Mouse (Mus musculus) neutrophil, adult 5-6 weeks (primary cell): ENCODE measurements around the gene Lrrc4. TPM values are rescaled to one million over a fixed set of nuclear protein-coding genes. Genes with fewer than 3 reads are reported as not detected.

Source experiments
- ATAC-seq: fragments of 151-379, 151-347 bp; 2 replicates; pipeline ENCODE4 v1.8.0; 2017; ENCODE audit warnings: mild to moderate bottlenecking, moderate TSS enrichment; ENCODE audit not compliant: insufficient number of reproducible peaks, poor library complexity, low FRiP score, severe bottlenecking; ENCODE audit errors: extremely low read depth
- total RNA-seq: library from RNA; stranded (forward); fragments of 200-1000 nt; gene quantifications from 2 replicates; pipeline ENCODE4 v1.2.3, GENCODE M21; 2017

Lrrc4 gene
- total RNA-seq, 1 experiment from 2014 or later = not detected

DNA sequence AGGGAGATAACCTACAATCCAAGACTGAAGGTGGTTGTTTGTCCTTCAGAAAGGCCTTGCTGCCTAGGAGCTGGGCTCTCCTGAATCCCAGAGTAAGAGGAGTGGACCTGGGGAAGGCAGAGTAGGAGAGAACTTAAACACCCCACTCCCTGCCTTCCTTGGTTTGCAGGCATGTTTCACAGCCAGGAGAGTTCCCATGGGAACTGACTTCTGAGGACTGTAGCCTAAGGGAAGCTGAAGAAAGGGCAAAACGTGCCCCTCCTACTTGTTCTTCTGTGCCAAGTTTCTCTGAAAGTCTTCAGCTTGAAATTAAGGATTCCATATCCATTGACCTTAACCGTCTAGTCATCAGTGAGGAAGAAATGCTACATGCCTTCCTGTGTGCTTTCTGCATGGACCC is 188.6 kb downstream of the Lrrc4 start:
- no peak for ATAC-seq

DNA sequence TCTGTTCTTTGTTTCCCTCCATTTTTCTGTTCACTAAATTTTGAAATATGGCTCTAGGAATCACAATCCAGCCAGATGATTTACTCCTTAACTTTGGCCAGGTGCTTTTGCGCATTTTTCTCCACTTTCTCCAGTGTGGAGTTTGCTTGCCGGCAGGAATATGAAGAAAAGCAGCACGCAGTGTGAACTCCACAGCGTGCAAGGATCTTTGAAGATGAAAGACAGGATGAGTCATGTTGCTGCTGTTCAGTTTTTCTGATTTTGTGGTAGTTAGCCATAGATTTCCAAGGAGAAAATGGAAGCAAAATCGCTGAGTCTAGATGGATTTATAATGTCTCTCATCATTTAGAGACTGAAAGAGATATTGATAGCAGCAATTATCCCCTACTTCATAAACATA is 191.5 kb downstream of the Lrrc4 start:
- no peak for ATAC-seq

DNA sequence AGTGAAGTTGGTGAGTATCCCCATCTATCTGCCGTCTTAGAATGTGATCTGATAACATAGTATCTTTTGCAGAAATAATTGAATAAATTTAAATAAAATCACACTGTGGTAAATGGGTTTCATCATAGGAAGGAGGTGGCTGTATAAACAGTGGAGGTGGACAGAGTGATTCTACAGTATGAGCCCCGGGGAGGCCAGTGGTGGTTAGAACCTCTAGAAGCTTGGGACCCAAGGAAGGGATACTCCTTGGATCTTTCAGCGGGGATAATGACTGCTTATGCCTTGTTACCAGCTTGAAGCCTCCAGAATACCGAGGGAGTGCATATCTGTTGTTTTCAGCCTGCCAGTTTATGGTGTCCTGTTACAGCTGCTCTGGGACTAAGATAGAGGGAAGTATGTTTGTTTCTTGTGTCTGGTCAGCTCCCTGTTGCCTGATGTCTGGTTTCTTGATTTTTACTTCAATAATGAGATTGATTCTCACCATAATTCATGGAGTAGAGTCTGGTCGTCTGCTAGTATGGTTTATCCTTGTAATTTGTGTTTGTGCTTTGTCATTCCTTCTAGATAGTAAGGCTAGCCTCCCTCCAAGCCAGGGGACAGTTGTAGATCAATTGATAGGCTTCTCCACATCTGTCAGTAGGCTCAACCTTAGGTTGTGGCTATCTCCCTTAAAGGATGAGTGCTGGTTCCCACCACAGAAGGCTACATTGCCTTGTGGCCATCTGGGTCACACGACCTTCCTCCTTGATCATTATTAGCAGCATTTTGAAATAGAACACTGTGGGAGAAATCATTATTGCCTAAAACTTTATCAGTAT is 195.8 kb downstream of the Lrrc4 start:
- no peak for ATAC-seq

DNA sequence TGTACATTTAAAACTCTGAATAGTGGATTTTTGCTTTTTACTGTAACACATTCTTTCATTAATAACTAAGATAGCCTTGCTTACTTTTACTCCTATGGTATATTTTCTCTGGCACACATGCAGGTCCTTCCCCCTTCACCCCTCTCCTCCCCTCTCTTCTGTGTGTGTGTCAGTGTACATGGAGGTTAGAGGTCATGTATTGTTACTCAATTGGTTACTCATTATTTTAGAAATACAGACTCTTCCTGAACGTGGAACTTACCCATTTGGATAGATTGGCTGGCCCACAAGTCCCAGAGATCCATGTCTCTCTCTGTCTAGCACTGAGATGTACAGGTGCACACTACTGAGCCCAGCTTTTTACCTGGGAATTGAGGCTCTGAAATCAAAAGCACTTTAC is 196.5 kb downstream of the Lrrc4 start:
- ATAC-seq = no peak

DNA sequence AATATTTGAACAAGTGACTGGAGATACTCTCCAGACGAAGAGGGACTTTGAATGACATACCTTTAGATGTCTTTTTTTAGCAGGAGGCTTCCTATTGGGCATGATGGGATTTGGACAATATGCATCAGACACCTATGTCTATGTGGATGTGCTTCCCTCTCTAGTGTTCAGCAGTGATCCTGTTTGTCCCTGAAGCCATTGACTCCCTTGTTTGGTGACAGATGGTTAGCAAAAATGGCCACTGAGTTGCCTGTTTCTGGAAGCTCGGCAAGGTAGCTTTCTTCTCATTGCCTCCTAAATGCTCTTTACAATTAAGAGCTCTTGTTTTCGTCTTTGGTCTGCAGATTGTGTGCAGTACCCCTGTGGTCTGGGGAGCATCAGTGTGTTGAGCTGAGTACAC is 197.9 kb downstream of the Lrrc4 start:
- no peak for ATAC-seq

DNA sequence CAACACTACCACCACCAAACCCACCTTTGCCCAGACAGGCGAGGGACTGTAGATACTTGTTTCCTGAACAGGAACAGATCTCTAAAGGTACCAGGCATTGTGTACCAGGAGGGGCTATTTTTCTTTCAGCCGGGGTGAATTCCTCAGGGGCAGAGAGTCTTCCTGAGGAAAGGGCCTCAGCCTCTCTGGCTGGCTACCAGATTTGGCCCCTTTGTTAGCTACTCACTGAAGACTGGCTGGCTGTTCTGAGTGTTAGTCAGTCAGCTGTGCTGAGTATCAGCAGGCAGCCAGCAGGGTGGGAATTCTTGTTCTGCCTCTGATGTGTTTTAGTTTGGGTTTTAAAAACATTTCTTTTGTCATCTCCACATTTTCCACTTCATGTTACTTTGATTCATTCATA is 198.4 kb downstream of the Lrrc4 start:
- no peak for ATAC-seq

DNA sequence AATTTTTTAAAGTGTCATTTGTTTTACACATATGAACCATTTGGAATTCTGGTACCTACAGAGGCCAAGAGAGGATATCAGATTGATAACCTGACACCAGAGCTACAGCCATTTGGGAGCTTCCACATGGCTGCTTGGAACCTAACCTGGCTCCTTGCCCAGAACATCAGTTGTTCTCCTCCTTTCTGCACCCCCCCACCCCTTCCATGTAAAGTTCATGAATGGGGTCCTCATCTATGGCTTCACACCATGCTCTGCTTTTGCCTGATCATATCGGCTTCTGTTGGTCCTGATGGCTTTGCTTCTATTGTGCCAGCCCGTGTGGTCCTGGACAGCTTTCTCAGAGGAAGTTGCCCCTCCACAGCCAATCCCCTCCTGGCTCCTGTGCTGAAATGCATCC is 200.6 kb downstream of the Lrrc4 start:
- ATAC-seq = no peak

DNA sequence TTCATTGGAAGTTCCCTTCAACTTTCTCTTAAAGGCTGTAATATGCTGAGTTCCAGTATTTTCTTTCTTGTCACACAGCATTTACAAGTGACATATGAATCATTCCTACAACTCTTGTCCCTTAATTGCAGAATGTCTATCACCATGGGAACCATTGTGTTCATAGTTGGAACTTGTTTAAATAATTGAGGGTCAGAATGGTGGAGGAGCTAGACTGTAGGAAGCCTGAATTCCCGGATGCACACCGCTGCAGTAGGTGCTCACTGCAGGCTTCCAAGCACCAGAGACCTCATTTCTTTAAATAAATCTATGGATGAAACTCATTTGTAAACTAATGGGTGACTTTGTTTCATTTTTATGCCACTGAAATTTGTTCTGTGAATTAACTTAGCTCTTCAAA is 201.7 kb downstream of the Lrrc4 start:
- ATAC-seq = no peak

DNA sequence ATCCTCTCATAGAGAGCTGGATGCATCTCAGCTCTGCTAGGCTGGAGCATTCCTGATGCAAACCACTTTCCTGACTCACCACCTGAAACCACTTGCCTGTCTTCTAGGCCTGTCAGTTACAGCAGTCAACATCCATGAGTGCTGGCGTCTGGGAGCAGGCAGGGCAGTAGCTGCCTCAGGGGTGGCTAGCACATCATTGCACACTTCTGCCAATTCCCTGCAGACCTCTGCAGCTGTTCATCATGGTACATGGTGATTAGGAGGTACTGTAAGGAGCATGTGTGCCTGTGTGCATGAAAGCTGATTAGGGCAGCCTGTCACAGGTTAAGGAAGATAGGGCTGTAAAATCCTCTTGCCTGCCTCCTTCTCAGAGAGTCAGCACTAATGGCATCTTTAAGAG is 203.1 kb downstream of the Lrrc4 start:
- no peak for ATAC-seq

DNA sequence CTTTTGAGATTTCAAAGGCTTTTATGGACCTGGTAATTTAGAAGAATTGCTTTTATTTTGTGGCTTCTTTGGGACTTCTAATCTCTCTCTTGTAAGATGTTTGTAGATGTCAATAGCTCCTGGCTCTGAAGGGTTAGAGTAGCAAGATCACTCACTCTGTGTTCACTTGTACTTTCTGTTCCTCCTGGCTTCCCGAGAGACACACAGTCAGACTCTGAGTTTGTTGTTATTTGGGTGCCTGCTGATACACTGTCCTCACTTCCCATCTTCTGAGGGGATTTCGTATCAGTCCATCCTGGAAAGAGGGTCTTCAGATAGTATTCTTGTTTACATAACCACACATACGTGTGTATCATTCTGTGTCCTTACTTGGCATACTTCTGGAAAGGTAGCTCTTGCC is 208.6 kb downstream of the Lrrc4 start:
- no peak for ATAC-seq

DNA sequence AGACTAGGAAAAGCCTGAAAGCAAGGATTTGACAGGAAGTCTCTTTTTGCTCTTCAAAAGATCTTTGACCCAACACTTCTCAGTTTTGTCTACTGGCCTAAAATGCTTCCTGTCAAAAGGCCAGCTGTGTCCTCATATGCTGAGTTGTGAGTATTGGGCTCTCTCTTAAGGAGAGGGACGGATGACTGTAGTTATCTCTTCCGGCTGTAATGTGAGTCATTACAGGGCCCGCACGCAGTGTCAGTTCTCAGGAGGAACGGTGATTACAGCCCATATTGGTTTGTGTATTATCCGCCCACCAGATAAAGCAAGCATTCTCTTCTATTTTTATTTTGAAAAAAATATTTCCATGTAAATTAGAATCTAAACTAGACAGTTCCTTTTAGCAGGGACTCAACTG is 209.0 kb downstream of the Lrrc4 start:
- no peak for ATAC-seq

DNA sequence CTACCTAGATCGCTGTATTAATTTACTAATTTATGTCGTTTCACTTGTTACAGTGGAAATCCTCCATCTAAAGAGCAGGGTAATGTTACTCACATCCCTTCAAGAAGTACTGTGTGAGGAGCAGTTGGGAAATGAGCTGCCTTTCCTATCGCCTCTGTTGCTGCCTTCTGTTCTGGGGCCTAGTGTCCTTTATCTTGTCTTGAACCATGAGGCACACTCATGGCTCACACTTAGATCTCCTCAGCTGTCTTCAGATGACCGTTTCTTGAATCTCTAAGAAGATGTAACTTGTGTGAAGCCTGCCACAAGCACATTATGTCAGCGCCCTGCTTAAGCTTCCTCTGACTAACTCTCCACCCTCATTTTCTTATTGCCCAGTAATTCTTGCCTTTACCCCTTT is 209.6 kb downstream of the Lrrc4 start:
- ATAC-seq = no peak

DNA sequence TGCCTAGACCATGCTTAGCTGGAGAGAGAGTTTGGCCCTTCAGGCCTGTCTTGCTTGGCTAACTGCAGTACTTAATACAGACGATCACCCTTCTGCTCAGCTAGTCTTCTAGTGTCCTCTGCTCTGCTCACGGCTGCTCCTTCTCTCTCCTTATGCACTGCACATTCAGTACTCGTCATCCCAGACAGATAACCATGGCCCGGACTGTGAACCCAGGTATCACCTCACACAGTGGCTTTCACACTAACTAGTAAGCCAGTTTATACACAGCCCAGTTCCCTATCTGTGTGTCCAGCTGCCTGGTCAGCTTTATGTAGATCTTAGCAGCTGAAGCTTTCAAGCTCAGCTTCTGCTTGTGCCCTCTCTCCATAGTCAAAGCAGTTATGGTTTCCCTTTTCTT is 210.1 kb downstream of the Lrrc4 start:
- no peak for ATAC-seq

DNA sequence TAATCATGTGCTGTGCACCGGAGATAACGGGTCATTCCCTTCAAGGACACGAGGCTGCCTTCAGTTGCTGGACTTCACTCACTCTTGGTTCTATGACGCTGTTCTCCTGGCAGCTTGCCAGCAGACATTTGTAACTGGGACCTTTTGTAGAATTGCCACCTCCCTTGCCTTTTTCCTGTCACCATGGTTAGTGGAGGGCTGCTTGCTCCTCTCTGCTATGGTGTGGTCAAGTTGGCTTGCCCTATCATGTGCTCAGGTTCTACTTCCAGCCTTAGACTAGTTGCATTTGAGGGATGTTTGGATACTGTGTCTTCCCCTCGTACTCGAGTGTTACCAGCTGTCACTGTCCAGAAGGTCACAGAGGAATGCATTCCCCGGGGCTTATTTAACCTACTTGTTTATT is 212.8 kb downstream of the Lrrc4 start:
- no peak for ATAC-seq

DNA sequence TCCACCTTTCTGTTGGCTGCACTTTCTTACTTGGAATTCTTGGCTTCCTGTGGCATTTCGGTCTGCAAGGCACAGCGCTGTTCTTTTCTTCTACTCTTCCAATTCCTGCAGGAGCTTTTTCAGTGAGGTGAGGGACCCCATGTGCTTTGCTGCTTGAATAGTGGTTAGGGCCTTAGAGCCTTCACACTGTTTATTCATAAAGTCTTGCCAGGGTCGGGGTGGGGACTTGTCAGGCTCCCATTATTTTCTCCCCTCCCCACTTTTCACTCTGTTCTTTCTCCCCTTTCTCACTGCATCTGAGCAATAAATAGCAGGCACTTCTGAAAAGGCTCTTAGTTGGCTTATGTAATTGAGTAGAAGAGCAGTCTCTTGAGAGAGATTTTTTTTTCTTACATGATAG is 213.2 kb downstream of the Lrrc4 start:
- ATAC-seq = no peak

DNA sequence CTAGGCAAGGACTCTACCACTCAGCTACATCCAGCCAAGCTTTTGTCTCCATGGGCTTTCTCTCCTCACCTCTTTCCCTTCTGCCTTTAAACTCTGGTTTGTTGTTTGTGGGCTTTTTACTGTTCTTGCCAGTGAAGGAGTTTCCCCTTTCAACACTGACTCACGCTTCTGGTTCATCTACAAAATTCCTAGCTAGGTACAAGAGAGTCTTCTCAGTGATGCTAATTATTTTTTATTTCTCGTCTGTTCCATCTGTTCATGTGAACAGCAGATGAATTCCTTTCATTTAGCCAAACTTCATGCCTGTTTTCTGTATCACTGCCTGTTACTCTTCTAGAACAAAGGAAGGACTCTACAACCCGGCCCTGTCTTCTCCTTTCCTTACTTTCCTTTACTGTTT is 215.6 kb downstream of the Lrrc4 start:
- no peak for ATAC-seq

DNA sequence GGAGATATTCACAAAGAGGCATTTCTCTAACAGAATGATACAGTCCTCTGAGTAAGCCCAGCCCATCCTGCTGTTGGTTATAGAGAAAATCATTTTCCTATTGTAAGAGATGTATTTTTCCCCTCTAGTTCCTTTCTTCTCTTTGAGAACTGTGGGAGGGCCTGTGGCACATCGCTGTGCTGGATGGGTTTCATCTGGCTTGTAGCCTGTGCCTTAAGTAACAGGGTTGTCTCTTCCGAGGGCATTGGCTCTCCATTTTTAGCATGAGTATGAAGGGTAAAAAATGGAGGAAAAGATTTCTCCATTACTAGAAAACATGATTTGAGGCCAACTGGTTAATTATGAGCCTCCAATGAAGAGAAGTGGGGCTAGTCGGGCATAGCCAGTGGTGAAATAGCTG is 216.1 kb downstream of the Lrrc4 start:
- ATAC-seq = no peak

DNA sequence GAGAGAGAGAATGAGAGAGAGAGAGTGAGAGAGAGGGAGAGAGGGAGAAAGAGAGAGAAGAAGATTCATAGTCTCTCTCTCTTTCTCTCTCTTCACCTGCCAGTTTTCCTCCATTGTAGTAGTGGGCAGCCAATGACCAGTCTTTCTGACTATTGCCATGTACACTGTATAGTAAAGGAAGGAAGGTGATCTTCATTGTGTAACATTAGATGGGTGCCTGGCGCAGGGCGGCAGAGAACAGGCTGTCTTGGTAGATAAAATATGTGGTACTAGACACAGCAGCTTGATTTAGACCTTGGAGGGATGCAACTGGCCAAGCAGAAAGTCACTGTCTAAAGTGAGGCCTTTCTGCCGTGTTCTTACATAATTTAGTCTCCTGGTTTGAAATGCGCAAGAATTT is 216.7 kb downstream of the Lrrc4 start:
- no peak for ATAC-seq

DNA sequence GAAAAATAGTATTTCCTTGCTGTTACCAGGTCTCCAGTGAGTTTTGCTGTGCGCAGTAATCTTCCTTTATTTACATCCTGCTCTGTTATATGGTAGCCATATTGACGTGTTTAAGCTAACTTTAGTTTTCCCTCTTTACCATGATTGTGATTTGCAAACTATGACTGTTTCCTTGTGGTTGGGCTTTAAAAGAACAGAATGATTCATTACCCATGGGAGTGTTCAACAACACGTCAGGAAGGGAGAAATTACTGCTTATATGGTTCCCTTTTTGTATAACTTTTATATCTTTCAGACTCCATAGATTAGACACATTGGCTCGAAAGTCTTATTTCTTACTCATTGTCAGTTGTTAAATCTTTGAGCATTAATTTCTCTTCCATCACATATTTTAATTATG is 218.1 kb downstream of the Lrrc4 start:
- no peak for ATAC-seq
